Mouse (Mus musculus): Measurements from ENCODE around the gene Ccl26.

The Ccl26 gene

DNA sequence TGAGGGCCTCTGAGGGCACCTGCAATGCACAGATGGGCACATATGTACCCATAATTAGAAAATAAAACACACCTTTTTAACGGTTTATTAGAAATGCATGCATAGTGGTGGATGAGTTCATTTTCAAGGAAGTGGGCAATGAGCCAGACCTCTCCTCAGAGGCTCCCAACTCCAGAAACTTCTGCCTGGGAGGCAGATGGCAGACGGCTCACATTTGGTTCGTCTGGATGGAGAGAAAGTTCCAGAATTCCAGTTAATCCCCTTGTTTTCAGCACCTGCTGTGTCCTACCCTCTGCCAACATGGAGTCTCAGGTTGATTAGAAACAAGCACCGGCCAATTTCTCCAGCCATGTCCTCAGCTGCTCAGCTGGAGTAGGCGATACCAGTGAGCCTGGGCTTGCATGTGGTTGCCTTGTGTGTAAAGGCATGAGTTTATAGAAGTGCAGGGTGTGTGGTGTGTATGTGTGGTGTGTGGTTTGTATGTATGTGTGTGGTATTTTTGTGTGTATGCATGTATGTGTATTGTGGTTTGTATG, 46.0 kb downstream of the Ccl26 start:
- POLR2A ChIA-PET: interaction anchor here in 2 of 4 experiments (0.5 to 0.9 kb wide), 2 partner anchors 12 to 334 kb away, joined by 3 to 6 read pairs; no protein-coding TSS in a partner anchor
- CTCF ChIA-PET: interaction anchor here in 2 of 4 experiments (0.6 to 1.3 kb wide), 2 partner anchors 20 to 1990 kb away, joined by 3 to 7 read pairs; no protein-coding TSS in a partner anchor

DNA sequence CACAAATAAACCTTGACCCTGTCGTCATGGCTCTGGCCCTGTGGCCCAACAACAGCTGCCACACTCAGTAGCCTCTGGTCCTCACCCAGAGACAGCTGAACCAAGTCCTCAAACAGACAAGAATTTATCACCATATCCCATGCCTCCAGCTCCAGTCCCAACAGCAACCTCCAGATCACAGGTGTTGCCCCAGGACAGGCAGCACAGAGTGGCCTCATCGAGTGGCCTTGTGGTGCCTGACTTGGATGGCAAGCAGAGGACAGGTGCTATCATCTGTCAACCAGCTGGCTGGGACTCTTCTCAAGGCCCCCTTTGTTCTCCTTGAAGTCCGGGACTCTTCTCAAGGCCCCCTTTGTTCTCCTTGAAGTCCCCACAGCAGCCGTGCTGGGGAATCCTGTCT, 50.2 kb downstream of the Ccl26 start:
- ChIA-PET POLR2A (no interaction called here), CTCF (interaction anchor here in 1 of 4 experiments (1.0 kb wide), 1 partner anchor 99 kb away, joined by 3 read pairs; no protein-coding TSS in a partner anchor)

- CTCF ChIA-PET: interaction anchor here in 2 of 4 experiments (0.6 to 1.0 kb wide), 2 partner anchors 41 to 77 kb away, joined by 3 read pairs; no protein-coding TSS in a partner anchor
- POLR2A ChIA-PET: no interaction called here
Measured at GRCm38 (mm10) chr5:135511105-135511504, 52.3 kb downstream of the Ccl26 start.

Measured in embryonic stem cell, embryonic (primary cell).